Mouse (Mus musculus) megakaryocyte, adult 5-6 weeks (primary cell): Measurements from ENCODE around the gene Atp6v1g3. TPM values are rescaled to one million over a fixed set of nuclear protein-coding genes. Genes with fewer than 3 reads are reported as not detected.

Source experiments
- ATAC-seq: 2 replicates; pipeline ENCODE4 v1.8.0; 2016; ENCODE audit warnings: mild to moderate bottlenecking, inconsistent platforms; ENCODE audit not compliant: poor library complexity, severe bottlenecking
- total RNA-seq, 2 experiments: library from RNA; stranded (forward) in 1 of 2; stranded (reverse) in 1 of 2; fragments of 153-499, 151-499 nt in 1 of 2; fragments of 221-1000, 200-1000 nt in 1 of 2; gene quantifications; 2 replicates each; pipeline versions ENCODE4 v1.2.3 to v1.2.4; 2015 to 2017

Atp6v1g3 gene
- not detected in 2 replicates for total RNA-seq (2015)
- total RNA-seq (2017), result 0.65 TPM in 1 of 2 replicates, not detected in the other

DNA sequence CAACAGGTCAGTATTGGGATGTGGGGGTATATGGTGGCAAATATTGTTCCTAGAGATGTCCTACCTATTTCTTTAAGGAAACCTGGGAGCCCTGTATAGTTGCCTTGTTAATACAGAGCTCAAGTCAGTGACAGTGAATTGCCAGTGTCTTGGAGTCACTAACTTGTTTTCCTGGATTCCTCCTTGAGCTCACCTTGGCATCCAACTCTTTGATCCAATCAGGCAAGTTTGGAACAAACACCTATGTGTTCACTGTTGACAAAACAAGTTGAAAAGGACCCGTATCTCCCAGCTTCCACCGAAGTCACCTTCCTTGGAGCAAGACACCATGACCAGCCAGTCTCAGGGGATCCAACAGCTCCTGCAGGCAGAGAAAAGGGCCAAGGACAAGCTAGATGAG lies at the start of gene Atp6v1g3:
Gene Atp6v1g3 (plus strand): TSS at position 301 of the 400 bp plus-strand sequence.
- no peak for ATAC-seq

DNA sequence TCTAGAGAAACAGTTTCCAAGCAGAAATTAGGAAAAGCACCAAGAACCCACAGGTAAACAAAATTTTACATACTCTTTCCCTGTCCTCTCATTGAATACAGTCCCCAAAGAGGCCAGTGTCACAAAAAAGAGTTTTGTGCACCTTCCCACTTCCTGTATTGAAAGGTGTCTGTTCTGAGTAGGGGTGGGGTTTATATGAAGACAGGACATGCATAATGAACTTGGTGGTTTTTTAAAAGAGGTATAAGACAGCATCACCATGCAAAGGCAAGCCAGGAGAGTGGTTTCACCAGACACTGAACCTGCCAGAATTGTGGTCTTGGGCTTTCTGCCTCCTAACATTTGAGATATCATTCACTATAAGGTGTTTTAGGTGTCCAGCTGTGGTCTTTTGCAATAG lies 40.5 kb upstream of the Atp6v1g3 start:
- ATAC-seq, result no peak

DNA sequence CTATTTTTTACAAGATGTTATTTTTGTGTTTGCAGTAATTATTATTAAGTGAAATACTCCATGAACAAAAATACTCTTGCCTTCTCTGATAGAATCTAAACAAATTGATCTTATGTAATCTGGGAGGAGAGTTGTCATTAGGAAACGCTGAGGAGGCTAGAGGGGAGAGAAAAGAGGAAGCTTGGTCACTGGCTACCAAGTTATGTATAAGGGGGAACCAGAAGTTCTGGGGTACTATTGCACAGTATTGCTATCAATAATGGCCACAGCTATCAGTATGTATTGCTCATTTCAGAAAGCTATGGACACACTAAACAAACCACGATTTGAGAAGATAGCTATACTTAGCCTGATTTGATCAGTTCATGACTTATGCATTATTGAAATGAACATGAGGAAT lies 36.3 kb upstream of the Atp6v1g3 start:
- peak; percentile 95 for ATAC-seq

DNA sequence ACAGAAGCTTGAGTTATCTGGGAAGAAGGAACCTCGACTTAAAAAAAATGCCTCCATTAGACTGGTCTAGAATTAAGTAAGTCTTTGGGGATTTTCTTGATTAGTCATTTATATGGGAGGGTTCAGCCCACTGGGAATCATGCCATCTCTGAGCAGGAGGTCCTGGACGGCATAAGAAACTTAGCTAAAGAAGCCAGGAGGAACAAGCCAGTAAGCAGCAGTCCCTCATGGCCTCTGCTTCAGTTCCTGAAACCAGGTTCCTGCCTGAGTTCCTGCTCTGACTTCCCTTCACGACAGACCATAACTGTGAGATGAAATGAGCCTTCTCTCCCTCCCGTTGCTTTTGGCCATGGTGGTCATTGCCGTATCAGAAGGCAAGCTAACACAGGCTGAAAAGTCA lies 29.6 kb upstream of the Atp6v1g3 start:
- ATAC-seq, result peak; percentile 81

DNA sequence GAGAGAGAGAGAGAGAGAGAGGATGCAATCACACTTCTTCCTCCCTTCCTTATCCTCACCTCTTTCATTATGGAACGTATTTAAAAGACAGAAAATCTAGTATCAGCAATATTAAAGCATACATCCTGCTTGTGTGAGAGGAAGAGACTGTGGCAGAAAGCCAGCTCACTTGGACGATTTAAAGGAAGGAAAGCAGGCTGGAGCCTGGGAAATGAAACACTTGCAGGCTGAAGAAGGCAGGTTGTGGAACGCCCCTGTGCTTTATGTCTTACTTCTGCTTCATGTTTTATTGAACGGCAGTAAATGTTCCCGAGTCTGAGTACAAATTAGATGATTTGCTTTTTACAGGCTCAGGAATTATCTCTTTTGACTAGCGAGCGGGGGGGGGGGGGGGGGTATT lies 29.1 kb upstream of the Atp6v1g3 start:
- ATAC-seq, result peak; percentile 17; the same call in 1 of the 2 replicates

DNA sequence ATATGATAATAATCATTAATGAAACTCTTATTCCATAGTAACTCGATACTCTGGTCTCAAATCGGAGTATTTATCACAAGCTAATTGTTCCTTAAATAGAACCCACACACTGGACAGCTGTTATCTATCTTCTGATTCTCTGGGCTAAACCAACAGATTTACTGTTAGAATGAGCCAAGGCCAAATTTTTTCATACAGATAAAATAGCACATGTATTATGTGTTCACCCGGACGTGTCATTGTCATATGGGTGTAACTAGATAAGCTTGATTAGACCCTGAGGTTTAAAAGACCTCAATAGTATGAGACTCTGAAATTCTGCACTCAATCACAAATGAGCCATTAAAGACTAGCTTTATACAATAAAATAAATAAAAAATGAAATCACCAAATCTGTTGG lies 28.4 kb upstream of the Atp6v1g3 start:
- ATAC-seq, result no peak

DNA sequence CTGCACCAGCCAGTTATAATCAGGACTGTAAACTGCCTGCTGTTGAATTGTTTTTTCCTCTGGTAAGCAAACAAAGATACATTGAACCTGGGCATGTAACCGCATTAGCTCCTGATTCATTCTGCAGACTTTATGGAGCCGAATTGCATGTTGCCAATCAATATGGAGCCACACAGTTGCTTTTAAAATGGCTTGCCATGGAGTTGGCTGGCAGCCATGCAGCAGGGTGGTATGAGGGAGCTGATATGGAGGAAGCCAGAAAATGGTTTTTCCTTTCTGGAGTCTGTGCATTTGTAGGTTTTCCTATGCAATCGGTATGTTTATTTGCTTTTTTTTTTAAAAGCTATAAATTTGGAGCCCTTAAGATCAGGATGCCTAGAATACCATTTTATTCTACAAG lies 28.0 kb upstream of the Atp6v1g3 start:
- no peak for ATAC-seq

DNA sequence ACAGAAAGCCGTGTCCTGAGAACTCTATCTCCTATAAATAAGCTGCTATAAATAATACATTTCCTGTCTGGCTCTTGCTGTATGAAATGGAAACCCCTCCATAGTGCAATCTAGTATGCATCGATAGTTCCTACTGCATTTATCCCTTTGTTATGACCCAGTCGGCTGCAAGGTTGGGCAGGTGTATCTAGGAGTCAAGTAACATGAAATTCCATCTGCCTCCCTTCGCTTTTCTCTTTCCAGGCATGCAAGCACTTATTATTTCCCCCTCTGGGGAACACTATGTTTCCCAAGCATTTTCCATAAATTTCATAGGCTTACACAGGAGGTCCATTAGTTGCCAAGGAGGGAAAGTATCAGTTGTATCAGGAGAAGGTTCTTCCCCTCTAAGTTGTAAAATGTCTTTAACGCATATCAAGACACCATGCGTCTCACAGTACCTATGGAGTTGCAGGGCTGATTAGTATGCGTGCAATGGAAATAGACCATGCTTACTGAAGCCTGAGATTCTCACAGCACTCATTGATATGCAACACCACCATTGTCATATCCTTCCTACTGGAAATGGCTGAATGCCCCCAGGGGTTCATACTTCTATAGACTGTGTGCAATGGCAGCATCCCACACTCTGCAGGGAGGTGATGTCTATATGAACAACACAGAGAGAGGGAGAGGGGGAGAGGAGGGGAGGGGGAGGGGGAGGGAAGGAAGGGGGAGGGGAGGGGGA lies 26.9 kb upstream of the Atp6v1g3 start:
- no peak for ATAC-seq

DNA sequence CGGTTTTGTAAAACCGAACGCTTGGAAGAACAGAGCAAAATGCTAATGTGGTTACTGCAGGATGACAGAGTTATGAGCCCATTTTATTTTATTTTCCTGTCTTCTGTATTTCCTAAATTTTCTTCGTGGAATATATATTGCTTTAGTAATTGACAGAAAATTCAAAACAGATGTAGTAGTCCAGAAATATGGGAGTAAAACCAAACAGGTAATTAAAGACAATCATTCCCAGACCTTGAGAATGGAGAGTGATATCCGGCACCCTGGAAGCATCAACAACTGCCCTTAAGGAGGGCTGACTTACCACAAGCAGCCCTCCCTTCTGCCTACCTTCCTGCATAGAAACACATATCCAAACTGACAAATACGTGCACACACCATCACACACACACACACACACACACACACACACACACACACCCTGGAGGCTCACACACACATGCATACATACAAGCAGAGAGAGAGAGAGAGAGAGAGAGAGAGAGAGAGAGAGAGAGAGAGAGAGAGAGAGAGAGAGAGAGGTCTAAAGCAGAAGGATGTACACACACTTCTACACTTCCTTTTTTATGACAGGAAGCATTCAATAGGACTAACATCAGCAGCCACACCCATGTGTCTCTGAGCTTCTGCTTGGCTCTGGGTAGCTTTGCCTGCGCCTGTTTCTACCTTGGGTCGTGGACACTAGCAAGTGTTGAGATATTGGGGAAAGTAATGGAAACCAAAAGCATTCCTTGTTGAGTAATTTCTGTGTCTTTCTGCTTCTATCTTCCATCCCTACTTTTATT lies 25.6 kb upstream of the Atp6v1g3 start:
- ATAC-seq, result peak; percentile 91

DNA sequence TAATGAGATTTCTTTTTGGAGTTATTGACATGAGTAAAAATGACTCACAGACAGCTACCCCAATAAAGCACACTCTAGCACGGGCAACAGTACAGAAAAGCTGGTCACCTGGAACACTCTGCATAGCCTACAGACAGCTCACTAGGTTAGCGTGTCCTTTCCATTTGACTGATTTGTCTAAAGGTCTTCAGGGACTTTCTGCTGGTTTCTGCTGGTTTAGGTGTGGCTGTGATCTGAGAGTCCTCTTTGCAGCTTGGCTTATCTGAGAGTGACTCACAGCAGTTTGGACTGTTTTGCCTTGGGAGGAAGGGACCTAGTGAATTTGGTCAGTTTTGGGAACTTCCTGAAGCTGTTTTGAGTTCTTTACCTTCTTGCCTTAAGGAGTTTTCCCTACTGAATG lies 24.8 kb upstream of the Atp6v1g3 start:
- ATAC-seq, result no peak

DNA sequence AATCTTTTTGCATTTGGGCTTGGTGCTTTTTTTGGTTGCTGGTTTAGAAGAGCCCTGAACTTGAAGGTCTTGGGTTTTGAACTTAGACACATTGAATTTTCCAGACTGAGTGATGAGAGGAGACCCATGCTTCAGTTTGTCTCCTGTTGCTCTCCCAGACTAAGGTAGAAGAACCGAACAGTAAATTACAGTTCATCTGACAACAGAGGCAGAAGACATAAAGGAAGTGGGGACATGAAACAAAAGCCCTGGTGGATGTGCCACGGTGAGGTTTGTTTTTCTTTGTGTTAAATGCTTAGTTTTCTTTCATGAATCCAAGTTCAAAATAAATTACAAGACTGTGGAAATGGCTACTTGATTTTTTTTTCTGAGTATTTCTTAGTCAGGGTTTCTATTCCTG lies 22.6 kb upstream of the Atp6v1g3 start:
- no peak for ATAC-seq

DNA sequence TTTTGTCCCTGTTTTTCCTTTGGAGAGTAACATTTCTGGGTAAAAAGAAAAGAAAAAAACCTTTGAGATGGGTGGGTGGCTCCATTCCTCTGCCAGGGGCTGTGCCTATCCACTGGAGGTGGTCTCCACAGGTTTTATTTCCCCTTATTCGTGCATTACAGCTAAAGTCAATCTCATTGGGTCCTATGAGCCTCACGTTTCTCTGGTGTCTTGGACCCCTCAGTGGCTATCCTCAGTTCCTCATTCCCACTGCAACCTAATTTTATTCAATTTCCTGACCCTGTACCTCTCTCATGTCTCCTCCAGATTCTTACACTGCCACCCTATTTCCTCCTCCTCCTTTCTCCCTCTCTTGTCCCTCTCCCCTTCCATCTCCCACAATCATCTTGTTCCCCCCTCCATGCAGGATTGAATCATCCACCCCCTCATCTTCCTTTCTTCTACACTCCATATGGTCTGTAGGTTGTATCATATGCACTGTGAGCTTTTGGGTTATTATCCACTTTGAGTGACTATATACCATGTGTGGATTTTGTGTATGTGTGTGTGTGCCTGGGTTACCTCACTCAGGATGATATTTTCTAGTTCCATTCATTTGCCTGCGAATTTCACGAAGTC lies 17.3 kb upstream of the Atp6v1g3 start:
- ATAC-seq, result peak; percentile 39

DNA sequence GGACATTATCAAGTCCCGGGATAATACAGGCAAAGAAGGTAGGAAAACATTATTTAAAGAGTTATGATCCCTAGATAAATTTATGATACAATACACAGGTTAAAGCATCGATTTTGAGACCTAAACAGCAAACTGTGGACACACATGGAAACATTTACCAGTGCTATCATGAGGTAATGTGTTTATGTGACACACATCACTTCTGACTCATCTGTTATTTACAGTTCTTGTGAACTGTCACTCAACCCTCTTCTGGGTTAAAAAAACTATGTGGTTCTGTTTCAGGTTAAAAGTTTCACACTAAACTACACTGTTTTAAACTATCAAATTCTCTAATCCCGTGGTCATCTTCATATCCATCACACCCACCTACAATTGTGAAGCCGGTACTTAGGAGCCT lies 14.8 kb upstream of the Atp6v1g3 start:
- no peak for ATAC-seq

DNA sequence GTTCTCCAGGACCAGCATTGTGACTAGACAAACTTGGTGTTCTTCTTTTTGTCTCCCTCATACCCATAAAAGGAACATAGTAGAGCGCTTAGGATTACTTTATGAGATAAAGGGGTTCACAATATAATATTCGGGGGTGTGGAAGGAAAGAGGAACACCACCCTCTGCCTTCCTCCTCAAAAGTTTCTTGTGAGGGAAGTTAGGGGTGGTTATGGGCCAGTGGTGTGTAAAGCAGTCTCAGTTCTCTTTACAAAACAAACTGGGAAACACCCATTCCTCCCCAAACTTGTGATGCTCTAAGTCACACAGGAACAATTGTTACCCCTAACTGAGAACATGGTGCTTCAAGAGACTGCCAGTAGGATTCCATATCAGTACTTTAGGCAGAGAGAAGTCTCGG lies 12.0 kb upstream of the Atp6v1g3 start:
- ATAC-seq, result peak; percentile 95

DNA sequence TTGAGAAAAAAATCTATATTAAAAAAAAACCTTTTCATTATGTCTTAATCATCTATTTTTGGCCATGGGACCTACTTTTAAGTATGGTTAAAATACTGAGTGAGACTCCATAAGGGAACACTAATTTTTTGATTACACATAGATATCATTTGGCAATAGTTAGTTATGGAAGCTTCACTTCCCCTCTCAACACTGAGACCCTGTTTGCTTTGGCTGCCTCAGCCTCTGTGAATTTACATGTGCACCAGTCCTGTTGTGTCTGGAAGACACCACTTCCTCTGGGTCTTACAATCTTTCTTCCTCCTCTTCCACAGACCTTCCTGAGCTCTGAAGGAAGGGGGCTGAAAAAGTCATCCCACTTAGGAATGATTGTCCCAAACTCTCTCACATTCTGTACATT lies 11.1 kb upstream of the Atp6v1g3 start:
- peak; percentile 47 for ATAC-seq

DNA sequence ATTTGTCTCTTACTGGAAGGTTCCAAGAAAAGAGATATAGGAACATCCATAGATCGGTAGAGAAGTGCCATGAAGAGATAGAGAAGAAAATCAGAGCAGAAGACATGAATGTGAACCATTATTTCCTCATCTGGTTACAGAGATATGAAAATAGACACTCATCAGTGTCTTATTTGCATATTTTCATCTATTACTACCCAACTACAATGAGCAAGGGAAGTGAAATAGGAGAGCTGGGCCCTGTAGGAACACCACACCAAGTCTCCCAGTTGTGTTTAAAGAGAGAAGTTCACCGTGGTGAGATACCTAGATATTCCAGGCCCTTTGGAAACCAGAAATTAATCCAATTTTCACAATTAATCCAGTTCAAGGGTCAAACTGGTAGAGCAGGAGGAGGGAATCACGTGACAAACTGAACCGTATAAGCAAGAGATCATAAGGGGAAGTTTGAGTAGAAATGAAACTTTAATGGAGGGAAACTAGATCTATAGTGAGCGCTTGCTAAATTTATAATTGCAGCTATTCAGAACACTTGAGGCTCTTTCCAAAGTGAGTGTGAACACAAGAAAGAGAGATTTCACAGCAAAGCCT lies 6.0 kb upstream of the Atp6v1g3 start:
- ATAC-seq, result peak; percentile 68

DNA sequence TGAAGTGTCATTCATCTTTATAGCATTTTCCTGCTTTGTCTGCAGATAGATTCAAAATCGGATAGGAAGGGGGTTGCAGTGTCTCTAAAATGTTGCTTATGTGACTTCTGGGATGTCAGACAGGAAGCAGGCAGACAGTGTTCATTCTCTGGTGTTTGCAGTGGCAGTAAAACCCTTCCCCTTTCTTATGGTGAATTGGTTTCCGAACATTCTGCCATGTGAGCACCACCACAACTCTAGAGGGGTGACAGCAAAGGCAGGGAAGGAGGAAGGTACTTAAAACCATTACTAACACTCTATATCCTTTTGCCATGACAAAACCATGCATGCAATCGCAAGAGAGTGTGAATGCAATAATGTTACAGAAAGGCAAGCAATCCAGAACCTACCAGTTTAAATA lies 1.4 kb downstream of the Atp6v1g3 start:
- peak; percentile 81 for ATAC-seq

DNA sequence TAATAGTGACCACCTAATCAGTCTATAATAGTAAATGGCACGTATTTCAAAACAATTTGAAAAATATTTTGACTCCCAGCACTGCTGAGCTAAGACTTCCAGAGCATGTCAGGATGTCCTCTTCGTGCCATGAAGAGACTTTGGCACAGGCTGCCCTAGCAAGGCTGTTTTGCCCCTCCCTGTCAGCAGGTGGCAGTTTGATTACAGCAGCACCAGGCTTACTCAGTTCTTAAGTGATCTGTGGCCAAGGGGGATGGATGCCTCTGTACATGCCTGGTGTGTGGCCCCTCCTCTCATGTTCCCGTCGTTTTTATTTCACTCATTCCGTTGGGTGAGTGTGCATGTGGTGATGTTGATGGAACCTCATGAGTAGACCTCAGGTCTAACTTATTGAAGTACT lies 2.3 kb downstream of the Atp6v1g3 start:
- peak; percentile 84 for ATAC-seq

DNA sequence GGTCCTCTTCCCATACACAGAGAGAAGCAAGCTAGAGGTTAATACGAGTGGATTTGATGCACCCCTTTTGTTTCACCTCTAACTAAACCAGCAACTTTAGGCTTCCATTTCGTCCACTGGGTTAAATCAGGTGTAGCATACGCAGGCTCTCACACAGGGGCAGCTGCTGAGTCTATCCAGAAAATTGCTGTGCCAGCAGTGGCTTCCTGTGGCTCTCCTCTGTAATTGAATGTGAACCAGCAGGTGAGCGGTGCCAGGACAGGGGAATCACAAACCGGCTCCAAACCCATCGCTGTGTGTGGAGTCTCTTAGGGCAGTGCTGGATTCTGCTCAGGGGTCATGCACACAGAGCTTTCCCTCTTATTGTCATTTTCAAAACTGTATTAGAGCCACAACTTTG lies 7.6 kb downstream of the Atp6v1g3 start:
- no peak for ATAC-seq

DNA sequence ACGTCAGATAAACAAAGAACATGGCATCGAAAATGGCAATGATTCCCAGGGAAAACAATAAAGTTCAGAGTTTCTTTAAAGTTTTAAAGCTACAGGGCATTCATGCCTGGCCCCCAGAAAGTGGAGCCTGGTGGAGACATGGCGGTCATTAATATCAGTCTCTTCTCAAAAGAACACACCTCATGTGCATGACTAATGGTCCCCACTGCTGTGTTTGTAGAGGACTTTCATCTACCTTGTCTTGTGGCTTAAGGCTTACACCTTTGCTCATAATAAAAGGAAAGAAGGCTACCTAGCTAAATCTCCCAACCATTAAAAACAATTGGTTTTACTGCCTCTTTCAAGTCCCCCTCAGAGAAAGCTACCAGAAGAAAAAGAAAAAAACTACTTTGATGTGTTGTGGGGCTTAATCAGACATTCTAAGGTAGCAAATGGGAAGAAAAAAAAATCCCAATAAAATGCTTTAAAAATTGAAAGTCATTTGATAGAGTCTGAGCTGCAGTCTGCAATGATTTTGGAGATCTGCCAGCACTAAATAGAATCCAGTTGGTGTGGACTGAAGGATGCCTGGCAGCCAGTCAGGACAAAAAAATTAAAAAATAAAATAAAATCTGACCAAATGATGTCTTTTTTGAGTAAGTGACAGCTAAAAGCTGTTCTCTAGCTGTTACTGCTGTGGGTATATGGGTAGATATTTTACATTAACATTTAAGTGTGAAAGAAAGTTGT lies 9.0 kb downstream of the Atp6v1g3 start:
- ATAC-seq, result no peak

DNA sequence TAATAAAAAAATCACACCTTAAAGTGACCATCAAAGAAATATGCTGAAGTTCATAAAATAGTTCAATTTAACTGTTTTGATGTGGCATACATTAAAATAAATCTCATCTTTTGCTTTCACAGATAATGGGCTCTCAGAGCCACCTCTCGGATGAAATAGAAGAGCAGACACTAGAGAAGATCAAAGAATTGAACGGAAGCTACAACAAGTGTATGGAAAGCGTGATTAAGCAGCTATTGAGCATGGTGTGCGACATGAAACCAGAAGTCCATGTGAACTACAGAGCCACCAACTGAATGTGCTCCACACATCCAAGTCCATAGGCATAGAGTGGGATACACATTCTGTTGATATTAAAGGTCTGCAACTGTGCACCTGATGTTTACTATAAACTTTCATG lies 14.1 kb downstream of the Atp6v1g3 start:
- no peak for ATAC-seq
